Mouse (Mus musculus): Measurements from ENCODE around the gene Gpx7. TPM values are rescaled to one million over a fixed set of nuclear protein-coding genes. Genes with fewer than 3 reads are reported as not detected.

Gene Gpx7
- total RNA-seq (2021): 10 to 100 TPM in 1 of 2 experiments, 1 to 10 TPM in 1; 7.9 to 11.1 TPM
- long read RNA-seq, experiment 1, transcript Gpx7-201 (3 exons, 1,289 nt): major isoform, 23 of 23 reads
- long read RNA-seq, experiment 1, partial matches to known transcripts: 0 of 23 reads
- long read RNA-seq, experiment 1, other reads (novel, unspliced or antisense): 0 of 23 reads
- long read RNA-seq, experiment 2, transcript Gpx7-201 (3 exons, 1,289 nt): major isoform, 5 of 7 reads
- long read RNA-seq, experiment 2, partial matches to known transcripts: 0 of 7 reads
- long read RNA-seq, experiment 2, other reads (novel, unspliced or antisense): 1 of 7 reads

- no peak for DNase-seq
These were observed at the start of gene Gpx7 for GRCm38 (mm10) chr4:108406861-108407401. TSS of gene Gpx7 (minus strand) at chr4:108406961.

- no peak for DNase-seq
These were observed 49.3 kb upstream of the Gpx7 start for GRCm38 (mm10) chr4:108456028-108456427.

GRCm38 (mm10) chr4:108448091-108448490 is 41.3 kb upstream of the Gpx7 start:
- DNase-seq: no peak

- no peak for DNase-seq
These were observed 31.5 kb upstream of the Gpx7 start for GRCm38 (mm10) chr4:108438082-108438840.

GRCm38 (mm10) chr4:108436225-108436624 is 29.5 kb upstream of the Gpx7 start:
- DNase-seq: no peak

GRCm38 (mm10) chr4:108435646-108436045 is 28.9 kb upstream of the Gpx7 start:
- no peak for DNase-seq

GRCm38 (mm10) chr4:108434781-108435180 is 28.0 kb upstream of the Gpx7 start:
- no peak for DNase-seq

GRCm38 (mm10) chr4:108434221-108434620 is 27.5 kb upstream of the Gpx7 start:
- no peak for DNase-seq

GRCm38 (mm10) chr4:108433341-108433740 is 26.6 kb upstream of the Gpx7 start:
- no peak for DNase-seq

GRCm38 (mm10) chr4:108431561-108431936 is 24.8 kb upstream of the Gpx7 start:
- DNase-seq: no peak

- no peak for DNase-seq
These were observed 24.1 kb upstream of the Gpx7 start for GRCm38 (mm10) chr4:108430656-108431560.

GRCm38 (mm10) chr4:108428341-108428721 is 21.6 kb upstream of the Gpx7 start:
- DNase-seq: no peak

- DNase-seq: no peak
These were observed 21.1 kb upstream of the Gpx7 start for GRCm38 (mm10) chr4:108427719-108428340.

GRCm38 (mm10) chr4:108424587-108424986 is 17.8 kb upstream of the Gpx7 start:
- DNase-seq: no peak

GRCm38 (mm10) chr4:108407621-108408020 is 860 bp upstream of the Gpx7 start:
- no peak for DNase-seq

GRCm38 (mm10) chr4:108406138-108406860 is 462 bp downstream of the Gpx7 start:
- DNase-seq: peak; percentile 77 to 81

- no peak for DNase-seq
These were observed 1.0 kb downstream of the Gpx7 start for GRCm38 (mm10) chr4:108405766-108406137.

GRCm38 (mm10) chr4:108403861-108404635 is 2.7 kb downstream of the Gpx7 start:
- DNase-seq: no peak

GRCm38 (mm10) chr4:108400395-108400794 is 6.4 kb downstream of the Gpx7 start:
- DNase-seq: peak in 1 of 2 experiments; percentile 36

GRCm38 (mm10) chr4:108394236-108394635 is 12.5 kb downstream of the Gpx7 start:
- no peak for DNase-seq
